Mouse (Mus musculus) bone marrow macrophage, adult 2 months (primary cell): ENCODE data around the gene Msl1. TPM values are rescaled to one million over a fixed set of nuclear protein-coding genes. Genes with fewer than 3 reads are reported as not detected.

Experiments used
- H3K27ac ChIP-seq: 2 replicates; pipeline ENCODE4 v1.5.1; 2012; ENCODE audit warnings: low read depth, low read length; ENCODE audit not compliant: insufficient read depth
- H3K4me1 ChIP-seq: 2 replicates; pipeline ENCODE4 v1.6.1; 2012; ENCODE audit warnings: low read length; ENCODE audit not compliant: control insufficient read depth, insufficient read depth
- H3K4me3 ChIP-seq: 2 replicates; pipeline ENCODE4 v1.5.1; 2012; ENCODE audit warnings: mild to moderate bottlenecking, low read length, moderate library complexity; ENCODE audit not compliant: insufficient read depth
- CTCF ChIP-seq: IDR thresholded peaks from 2 replicates; pipeline ENCODE4 v1.5.1; 2012; ENCODE audit warnings: low read depth, mild to moderate bottlenecking, low read length, moderate library complexity
- POLR2A ChIP-seq: IDR thresholded peaks from 2 replicates; pipeline ENCODE4 v1.6.1; 2012; ENCODE audit warnings: mild to moderate bottlenecking, low read depth, low read length, borderline replicate concordance
- polyA plus RNA-seq: library from polyadenylated mRNA; stranded (reverse); fragments of >200 nt; gene quantifications from 2 replicates; pipeline ENCODE4 v1.2.4, GENCODE M21; 2012; ENCODE audit not compliant: missing spikeins, insufficient read depth, insufficient read length

The Msl1 gene
- polyA plus RNA-seq, 1 experiment: 79.3 TPM

DNA sequence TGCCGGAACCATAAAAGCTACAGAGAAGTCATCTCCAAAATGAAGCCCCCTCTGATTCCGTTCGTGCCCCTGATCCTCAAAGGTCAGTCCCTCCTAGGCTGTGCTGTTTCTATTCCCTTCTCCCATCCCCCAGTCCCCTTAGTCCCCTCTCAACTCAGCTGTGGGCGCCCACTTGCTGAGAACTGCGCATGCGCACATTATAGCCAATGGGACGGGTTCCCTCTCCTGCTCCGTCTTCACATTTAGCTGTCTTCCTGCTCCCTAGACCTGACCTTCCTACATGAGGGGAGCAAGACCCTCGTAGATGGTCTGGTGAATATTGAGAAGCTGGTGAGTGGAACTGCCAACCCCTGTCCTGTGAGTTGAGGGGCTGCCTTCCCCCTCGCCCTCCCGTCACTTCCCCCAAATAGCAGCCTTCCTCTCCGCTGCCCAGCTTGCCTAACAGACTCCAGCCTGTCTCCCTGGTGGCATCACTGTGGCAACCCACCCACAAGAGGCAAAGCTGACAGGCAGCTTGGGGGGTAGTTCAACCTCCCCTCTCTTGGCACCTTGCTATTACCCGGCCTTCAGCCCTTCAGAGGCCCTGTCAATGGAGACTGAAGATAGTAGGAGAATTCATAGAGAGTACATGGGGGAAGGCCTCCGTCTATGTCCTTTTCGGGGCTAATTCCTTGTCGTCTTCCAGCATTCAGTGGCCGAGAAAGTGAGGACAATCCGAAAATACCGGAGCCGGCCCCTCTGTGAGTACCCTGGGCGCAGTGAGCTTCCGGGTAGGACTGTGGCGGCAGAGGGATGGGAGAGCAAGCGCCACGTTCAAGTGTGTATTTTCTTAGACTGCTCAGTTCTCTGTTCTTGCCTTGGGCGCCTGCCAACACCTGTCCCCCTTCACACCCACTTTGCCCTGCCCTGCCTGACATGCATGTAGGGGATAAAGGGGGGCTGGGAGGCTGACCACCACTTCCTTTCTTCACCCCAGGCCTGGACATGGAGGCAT lies 55.1 kb downstream of the Msl1 start:
- no peak for TF ChIP-seq POLR2A
- TF ChIP-seq CTCF: no peak
- Histone ChIP-seq H3K4me3 (no peak overlapping the region), H3K4me1 (no peaks in the 10 kb centered on the region), H3K27ac (no peak overlapping the region)

DNA sequence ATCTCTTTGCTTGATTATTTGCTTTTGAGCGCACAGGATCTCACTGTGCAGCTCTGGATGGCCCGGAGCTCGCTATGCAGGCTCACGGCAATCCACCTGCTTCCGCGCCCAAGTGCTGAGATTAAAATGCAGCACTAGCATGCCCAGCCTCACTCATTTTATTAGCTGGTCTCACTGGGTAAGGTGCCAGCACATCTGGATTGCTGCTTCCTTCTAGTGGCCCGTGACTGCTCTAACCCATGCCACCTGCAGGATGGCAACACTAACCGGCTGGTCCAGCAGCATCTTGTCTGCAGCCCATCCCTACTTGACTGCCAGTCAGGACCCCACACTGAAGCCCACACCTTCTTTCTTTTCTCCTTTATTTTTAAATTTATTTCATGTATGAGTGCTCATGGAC lies 58.8 kb downstream of the Msl1 start:
- Histone ChIP-seq H3K4me3 (no peak overlapping the region), H3K4me1 (peaks cover 3% of the 10 kb centered on the region; the same call in 1 of the 2 replicates), H3K27ac (no peak overlapping the region)
- no peak for TF ChIP-seq POLR2A
- no peak for TF ChIP-seq CTCF

DNA sequence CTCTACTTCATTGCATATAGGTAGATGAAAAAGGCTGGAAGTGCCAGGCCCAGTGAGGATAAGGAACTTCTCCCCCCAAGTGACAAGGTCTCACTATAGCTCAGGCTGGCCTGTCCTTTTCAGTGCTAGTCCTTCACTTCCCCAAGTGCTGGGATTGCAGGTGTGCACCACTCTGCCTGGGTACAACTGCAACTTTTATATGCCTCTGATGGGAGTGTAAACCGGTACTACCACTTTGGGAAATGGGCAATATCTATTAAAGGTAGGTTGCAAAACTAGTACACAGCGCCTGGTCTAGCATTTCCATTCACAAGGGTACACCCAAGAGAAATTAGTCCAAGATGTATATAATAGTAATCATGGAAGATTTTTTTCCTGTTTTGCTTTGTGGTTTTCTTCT lies 59.3 kb downstream of the Msl1 start:
- Histone ChIP-seq H3K4me1 (peaks cover 3% of the 10 kb centered on the region; the same call in 1 of the 2 replicates), H3K27ac (no peak overlapping the region)
- no peak for TF ChIP-seq POLR2A
- TF ChIP-seq CTCF: no peak

More for the DNA sequence above, 59.3 kb downstream of the Msl1 start:
- no peak overlapping the region for H3K4me3 ChIP-seq

Other genes with a start within 250 kb of the Msl1 start
- not detected in 2 replicates for gene Ikzf3, start 249.5 kb upstream of the Msl1 start, polyA plus RNA-seq
- not detected in 2 replicates for gene Zpbp2, start 244.4 kb upstream of the Msl1 start, polyA plus RNA-seq
- 17.1 and 18.5 TPM in 2 replicates for gene Ormdl3, start 208.1 kb upstream of the Msl1 start, polyA plus RNA-seq
- not detected in 2 replicates for gene Lrrc3c, start 197.2 kb upstream of the Msl1 start, polyA plus RNA-seq
- 9.6 and 15.5 TPM in 2 replicates for gene Gm12355, start 169.9 kb upstream of the Msl1 start, polyA plus RNA-seq
- not detected in 2 replicates for gene Gsdma3, start 169.2 kb upstream of the Msl1 start, polyA plus RNA-seq
- gene Gsdma2, start 148.8 kb upstream of the Msl1 start, polyA plus RNA-seq: not detected in 2 replicates
- gene Gsdma, start 131.2 kb upstream of the Msl1 start, polyA plus RNA-seq: not detected in 2 replicates
- gene Psmd3, start 113.0 kb upstream of the Msl1 start, polyA plus RNA-seq: 46.3 and 53.7 TPM in 2 replicates
- gene Csf3, start 94.3 kb upstream of the Msl1 start, polyA plus RNA-seq: not detected in 2 replicates
- 26.9 and 32.2 TPM in 2 replicates for gene Med24, start 66.1 kb upstream of the Msl1 start, polyA plus RNA-seq
- gene Thra, start 54.9 kb upstream of the Msl1 start, polyA plus RNA-seq: 20.7 and 23.5 TPM in 2 replicates
- gene Nr1d1, start 20.2 kb upstream of the Msl1 start, polyA plus RNA-seq: 7.4 and 8.2 TPM in 2 replicates
- gene Casc3, start 9.4 kb downstream of the Msl1 start, polyA plus RNA-seq: 37.9 and 40.1 TPM in 2 replicates
- 0.62 and 0.65 TPM in 2 replicates for gene Rapgefl1, start 41.3 kb downstream of the Msl1 start, polyA plus RNA-seq
- gene Wipf2, start 68.1 kb downstream of the Msl1 start, polyA plus RNA-seq: 16.9 and 20.5 TPM in 2 replicates
- gene Cdc6, start 112.3 kb downstream of the Msl1 start, polyA plus RNA-seq: 4.8 and 6.9 TPM in 2 replicates
- 24.0 and 25.9 TPM in 2 replicates for gene Rara, start 132.3 kb downstream of the Msl1 start, polyA plus RNA-seq
- not detected in 2 replicates for gene Gjd3, start 187.5 kb downstream of the Msl1 start, polyA plus RNA-seq
- gene Top2a, start 228.7 kb downstream of the Msl1 start, polyA plus RNA-seq: 135 and 154 TPM in 2 replicates
- gene Igfbp4, start 245.7 kb downstream of the Msl1 start, polyA plus RNA-seq: 372 and 390 TPM in 2 replicates